Mouse (Mus musculus): ENCODE results near the gene Jak3. TPM values are rescaled to one million over a fixed set of nuclear protein-coding genes. Genes with fewer than 3 reads are reported as not detected.

Jak3 gene
- polyA plus RNA-seq, 1 experiment from 2014 or later: 7.3 TPM

DNA sequence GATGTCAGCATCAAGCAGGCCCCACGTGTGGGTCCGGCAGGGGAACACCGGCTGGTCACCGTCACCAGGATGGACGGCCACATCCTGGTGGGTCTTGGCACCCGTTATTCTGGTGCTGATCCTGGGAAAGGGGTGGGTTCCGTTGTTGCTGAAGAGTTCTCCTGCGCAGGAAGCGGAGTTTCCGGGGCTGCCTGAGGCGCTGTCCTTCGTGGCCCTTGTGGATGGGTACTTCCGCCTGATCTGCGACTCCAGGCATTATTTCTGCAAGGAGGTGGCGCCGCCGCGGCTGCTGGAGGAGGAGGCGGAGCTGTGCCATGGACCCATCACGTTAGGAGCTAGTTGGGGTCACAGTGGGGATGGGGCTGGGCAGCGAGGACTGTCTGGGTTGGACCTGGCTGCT, 4.4 kb downstream of the Jak3 start:
- Histone ChIP-seq H3K27ac (ENCODE audit: low read depth, low read length) (no peak overlapping the region), H3K9me3 (ENCODE audit: control insufficient read depth, low read length) (no peaks in the 10 kb centered on the region), H3K4me3 (ENCODE audit: low read length) (no peak overlapping the region), H3K4me1 (ENCODE audit: control insufficient read depth, insufficient read depth, low read depth, low read length) (peaks cover 20% of the 10 kb centered on the region), H3K9ac (ENCODE audit: low read depth, low read length) (no peak overlapping the region), H3K36me3 (ENCODE audit: control insufficient read depth, insufficient read depth, low read length) (no peaks in the 10 kb centered on the region), H3K4me2 (ENCODE audit: low read length) (0 out of 2 replicates have a peak overlapping the region, but pooled peaks have one; percentile 4), H3K27me3 (replicated peaks; ENCODE audit: control insufficient read depth, insufficient read depth, low read length) (peaks cover 71% of the 10 kb centered on the region)
- WGBS: 10% methylated on average over 21 of the region's 21 CpGs
- ATAC-seq: no peak

- ATAC-seq: no peak
- H3K4me2 ChIP-seq (ENCODE audit: low read length): no peak overlapping the region
- peaks cover 22% of the 10 kb centered on the region for H3K4me1 ChIP-seq (ENCODE audit: control insufficient read depth, insufficient read depth, low read depth, low read length)
- H3K27ac ChIP-seq (ENCODE audit: low read depth, low read length): no peak overlapping the region
- no peaks in the 10 kb centered on the region for H3K36me3 ChIP-seq (ENCODE audit: control insufficient read depth, insufficient read depth, low read length)
- H3K9ac ChIP-seq (ENCODE audit: low read depth, low read length): no peak overlapping the region
- peaks cover 79% of the 10 kb centered on the region for H3K27me3 ChIP-seq (replicated peaks; ENCODE audit: control insufficient read depth, insufficient read depth, low read length)
- no peak overlapping the region for H3K4me3 ChIP-seq (ENCODE audit: low read length)
- H3K9me3 ChIP-seq (ENCODE audit: control insufficient read depth, low read length): no peaks in the 10 kb centered on the region
- WGBS: 7% methylated on average over 15 of the region's 18 CpGs
These were observed 5.3 kb downstream of the Jak3 start for GRCm38 (mm10) chr8:71681369-71681915.

DNA sequence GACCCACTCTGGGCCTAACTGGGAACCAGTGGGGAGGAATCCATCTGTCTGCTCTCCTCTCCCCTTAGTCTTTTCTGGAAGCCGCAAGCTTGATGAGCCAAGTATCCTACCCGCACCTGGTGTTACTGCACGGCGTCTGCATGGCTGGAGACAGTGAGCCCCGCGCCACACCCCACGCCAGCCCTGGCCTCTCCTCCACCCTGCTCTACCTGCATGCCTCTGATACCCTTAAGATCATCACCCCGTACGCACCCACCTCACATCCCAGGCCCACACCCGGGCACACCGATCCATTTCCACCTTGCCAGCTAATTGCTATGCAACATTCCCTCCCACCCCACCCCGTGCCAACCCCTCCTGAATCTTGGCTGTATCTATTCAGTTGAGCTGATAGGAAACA, 6.7 kb downstream of the Jak3 start:
- Histone ChIP-seq H3K4me2 (ENCODE audit: low read length) (no peak overlapping the region), H3K4me1 (ENCODE audit: control insufficient read depth, insufficient read depth, low read depth, low read length) (peaks cover 24% of the 10 kb centered on the region), H3K9ac (ENCODE audit: low read depth, low read length) (no peak overlapping the region), H3K4me3 (ENCODE audit: low read length) (no peak overlapping the region), H3K27me3 (replicated peaks; ENCODE audit: control insufficient read depth, insufficient read depth, low read length) (peaks cover 87% of the 10 kb centered on the region), H3K36me3 (ENCODE audit: control insufficient read depth, insufficient read depth, low read length) (no peaks in the 10 kb centered on the region), H3K27ac (ENCODE audit: low read depth, low read length) (no peak overlapping the region), H3K9me3 (ENCODE audit: control insufficient read depth, low read length) (no peaks in the 10 kb centered on the region)
- no peak for ATAC-seq
- 55% methylated on average over 12 of the region's 12 CpGs for WGBS

- Histone ChIP-seq H3K4me1 (ENCODE audit: control insufficient read depth, insufficient read depth, low read depth, low read length) (peaks cover 24% of the 10 kb centered on the region), H3K4me2 (ENCODE audit: low read length) (no peak overlapping the region), H3K9ac (ENCODE audit: low read depth, low read length) (no peak overlapping the region), H3K36me3 (ENCODE audit: control insufficient read depth, insufficient read depth, low read length) (no peaks in the 10 kb centered on the region), H3K27me3 (replicated peaks; ENCODE audit: control insufficient read depth, insufficient read depth, low read length) (peaks cover 89% of the 10 kb centered on the region), H3K9me3 (ENCODE audit: control insufficient read depth, low read length) (no peaks in the 10 kb centered on the region), H3K4me3 (ENCODE audit: low read length) (no peak overlapping the region), H3K27ac (ENCODE audit: low read depth, low read length) (no peak overlapping the region)
- WGBS: 18% methylated on average over 10 of the region's 10 CpGs
- ATAC-seq: no peak
These were observed 8.6 kb downstream of the Jak3 start for GRCm38 (mm10) chr8:71684701-71685100.

GRCm38 (mm10) chr8:71685573-71685972, 9.5 kb downstream of the Jak3 start:
- Histone ChIP-seq H3K27me3 (replicated peaks; ENCODE audit: control insufficient read depth, insufficient read depth, low read length) (peaks cover 91% of the 10 kb centered on the region), H3K36me3 (ENCODE audit: control insufficient read depth, insufficient read depth, low read length) (no peaks in the 10 kb centered on the region), H3K9ac (ENCODE audit: low read depth, low read length) (peak overlapping the region; percentile 63), H3K27ac (ENCODE audit: low read depth, low read length) (no peak overlapping the region; the same call in 1 of the 2 replicates), H3K4me2 (ENCODE audit: low read length) (peak overlapping the region; percentile 70), H3K9me3 (ENCODE audit: control insufficient read depth, low read length) (no peaks in the 10 kb centered on the region), H3K4me3 (ENCODE audit: low read length) (peak overlapping the region; percentile 47), H3K4me1 (ENCODE audit: control insufficient read depth, insufficient read depth, low read depth, low read length) (peaks cover 19% of the 10 kb centered on the region)
- peak; percentile 56 for ATAC-seq
- 5% methylated on average over 29 of the region's 29 CpGs for WGBS

DNA sequence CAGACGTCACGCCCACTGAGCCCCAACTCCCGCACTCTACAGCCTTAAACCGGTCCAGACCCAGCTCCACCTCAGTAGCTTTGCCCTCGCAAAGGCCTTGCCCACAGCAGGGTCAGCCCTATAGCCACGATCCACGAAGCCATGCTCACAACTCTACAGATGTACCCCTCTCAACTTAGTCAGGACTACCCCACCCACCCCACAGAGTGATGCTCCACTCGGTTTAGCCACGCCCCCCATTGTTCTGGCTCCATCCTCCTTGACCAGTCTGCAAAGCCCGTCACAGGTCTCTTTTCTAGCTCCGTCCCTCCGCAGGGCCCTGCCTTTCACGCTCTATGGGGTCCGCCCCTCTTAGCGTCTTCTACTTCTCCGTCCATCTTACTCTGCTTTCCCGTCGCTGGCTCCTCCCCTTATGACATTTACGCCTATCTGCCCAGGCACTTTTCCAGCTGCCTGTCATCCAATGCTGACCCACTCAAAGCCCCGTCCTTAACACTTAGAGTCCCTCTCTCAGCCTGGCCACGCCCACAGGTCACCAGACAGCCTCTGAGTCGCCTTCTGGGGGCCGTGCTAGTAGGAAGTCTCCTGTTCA, 10.1 kb downstream of the Jak3 start:
- Histone ChIP-seq H3K27me3 (replicated peaks; ENCODE audit: control insufficient read depth, insufficient read depth, low read length) (peaks cover 91% of the 10 kb centered on the region), H3K4me3 (ENCODE audit: low read length) (peak overlapping the region; percentile 47), H3K27ac (ENCODE audit: low read depth, low read length) (no peak overlapping the region; the same call in 1 of the 2 replicates), H3K4me2 (ENCODE audit: low read length) (peak overlapping the region; percentile 70), H3K9ac (ENCODE audit: low read depth, low read length) (peak overlapping the region; percentile 63), H3K9me3 (ENCODE audit: control insufficient read depth, low read length) (no peaks in the 10 kb centered on the region), H3K36me3 (ENCODE audit: control insufficient read depth, insufficient read depth, low read length) (no peaks in the 10 kb centered on the region), H3K4me1 (ENCODE audit: control insufficient read depth, insufficient read depth, low read depth, low read length) (peaks cover 17% of the 10 kb centered on the region)
- peak; percentile 73 for ATAC-seq
- 4% methylated on average over 23 of the region's 23 CpGs for WGBS

GRCm38 (mm10) chr8:71687616-71688015, 11.5 kb downstream of the Jak3 start:
- Histone ChIP-seq H3K36me3 (ENCODE audit: control insufficient read depth, insufficient read depth, low read length) (no peaks in the 10 kb centered on the region), H3K27ac (ENCODE audit: low read depth, low read length) (no peak overlapping the region), H3K9ac (ENCODE audit: low read depth, low read length) (no peak overlapping the region), H3K4me2 (ENCODE audit: low read length) (no peak overlapping the region), H3K27me3 (replicated peaks; ENCODE audit: control insufficient read depth, insufficient read depth, low read length) (peaks cover 90% of the 10 kb centered on the region), H3K4me3 (ENCODE audit: low read length) (no peak overlapping the region), H3K4me1 (ENCODE audit: control insufficient read depth, insufficient read depth, low read depth, low read length) (peaks cover 17% of the 10 kb centered on the region), H3K9me3 (ENCODE audit: control insufficient read depth, low read length) (no peaks in the 10 kb centered on the region)
- 5% methylated on average over 8 of the region's 8 CpGs for WGBS
- ATAC-seq: no peak

DNA sequence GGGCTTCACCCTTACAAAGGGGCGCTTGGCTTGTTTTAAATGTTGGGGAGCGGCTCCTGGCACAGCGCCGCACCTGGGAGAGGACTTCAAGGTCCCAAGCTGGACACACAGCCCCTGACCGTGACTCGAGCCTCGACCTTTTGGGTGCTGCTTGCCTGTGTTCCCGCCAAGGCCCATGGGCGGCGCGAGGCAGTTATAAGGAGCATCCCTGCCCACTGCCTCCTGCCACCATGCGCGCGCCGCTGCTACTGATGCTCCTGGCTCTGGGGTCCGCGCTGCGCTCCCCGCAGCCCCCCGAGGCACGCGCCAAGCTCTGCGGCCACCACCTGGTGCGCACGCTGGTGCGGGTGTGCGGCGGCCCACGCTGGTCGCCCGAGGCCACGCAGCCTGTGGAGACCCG, 12.9 kb downstream of the Jak3 start, which contains the start of gene Insl3:
TSS of gene Insl3 (plus strand) at position 187 of the 400 bp plus-strand sequence.
- Histone ChIP-seq H3K27ac (ENCODE audit: low read depth, low read length) (no peak within 1 kb of the TSS), H3K9ac (ENCODE audit: low read depth, low read length) (no peak within 1 kb of the TSS), H3K9me3 (ENCODE audit: control insufficient read depth, low read length) (0 out of 2 replicates have a peak, but pooled peaks cover 2% of the 10 kb centered on the region), H3K4me2 (ENCODE audit: low read length) (peak within 1 kb of the TSS; percentile 35; the same call in 1 of the 2 replicates), H3K4me3 (ENCODE audit: low read length) (peak within 1 kb of the TSS; percentile 9; the same call in 1 of the 2 replicates), H3K4me1 (ENCODE audit: control insufficient read depth, insufficient read depth, low read depth, low read length) (peaks cover 28% of the 10 kb centered on the region), H3K27me3 (replicated peaks; ENCODE audit: control insufficient read depth, insufficient read depth, low read length) (peaks cover 90% of the 10 kb centered on the region), H3K36me3 (ENCODE audit: control insufficient read depth, insufficient read depth, low read length) (no peaks in the 10 kb centered on the region)
- no peak for ATAC-seq
- WGBS: 4% methylated on average over 33 of the region's 33 CpGs

- Histone ChIP-seq H3K4me1 (ENCODE audit: control insufficient read depth, insufficient read depth, low read depth, low read length) (peaks cover 15% of the 10 kb centered on the region), H3K4me2 (ENCODE audit: low read length) (peak overlapping the region; percentile 15), H3K9ac (ENCODE audit: low read depth, low read length) (0 out of 2 replicates have a peak overlapping the region, but pooled peaks have one; percentile 27), H3K27ac (ENCODE audit: low read depth, low read length) (no peak overlapping the region), H3K27me3 (replicated peaks; ENCODE audit: control insufficient read depth, insufficient read depth, low read length) (peaks cover 84% of the 10 kb centered on the region), H3K4me3 (ENCODE audit: low read length) (peak overlapping the region; percentile 11; the same call in 1 of the 2 replicates), H3K36me3 (ENCODE audit: control insufficient read depth, insufficient read depth, low read length) (no peaks in the 10 kb centered on the region), H3K9me3 (ENCODE audit: control insufficient read depth, low read length) (0 out of 2 replicates have a peak, but pooled peaks cover 2% of the 10 kb centered on the region)
- no peak for ATAC-seq
- 0% methylated on average over 26 of the region's 30 CpGs for WGBS
These were observed 16.4 kb downstream of the Jak3 start for GRCm38 (mm10) chr8:71692509-71692908.

Data from hindbrain, embryonic 16.5 days (tissue).